Mouse (Mus musculus): ENCODE data around the gene Gm13289. TPM values are rescaled to one million over a fixed set of nuclear protein-coding genes. Genes with fewer than 3 reads are reported as not detected.
"Not testable (repeated sequence)": the region's sequence is repeated elsewhere in the genome, so short reads cannot be mapped to it uniquely, and the experiment has no call there.

Gene Gm13289
- polyA plus RNA-seq, 1 experiment from 2014 or later = not detected

- 68% methylated on average over 9 of the region's 9 CpGs for WGBS (ENCODE audit: insufficient replicate concordance)
- not testable (repeated sequence) for H3K4me2 ChIP-seq
Observed at GRCm38 (mm10) chr4:88758751-88759150, 18.0 kb upstream of the Gm13289 start.

GRCm38 (mm10) chr4:88759610-88760268 is 17.0 kb upstream of the Gm13289 start, which contains the start of gene Gm13283:
Gene Gm13283, plus strand, starts transcription at chr4:88760119.
- H3K4me3 ChIP-seq (replicated peaks) = peak within 1 kb of the TSS; percentile 46
- H3K9me3 ChIP-seq (replicated peaks); H3K9ac ChIP-seq; H3K4me1 ChIP-seq (replicated peaks); H3K27ac ChIP-seq (replicated peaks); H3K36me3 ChIP-seq (replicated peaks); H3K27me3 ChIP-seq; ATAC-seq (ENCODE audit: insufficient read depth): not testable (repeated sequence)
- WGBS (ENCODE audit: insufficient replicate concordance) = 14% methylated on average over 10 of the region's 14 CpGs
- peak within 1 kb of the TSS; percentile 67 for H3K4me2 ChIP-seq

More at GRCm38 (mm10) chr4:88758751-88759150, 18.0 kb upstream of the Gm13289 start:
- H3K27me3 ChIP-seq; H3K36me3 ChIP-seq (replicated peaks); ATAC-seq (ENCODE audit: insufficient read depth); H3K9me3 ChIP-seq (replicated peaks); H3K27ac ChIP-seq (replicated peaks); H3K4me3 ChIP-seq (replicated peaks); H3K9ac ChIP-seq; H3K4me1 ChIP-seq (replicated peaks): not testable (repeated sequence)

- not testable (repeated sequence) for H3K4me1 ChIP-seq (replicated peaks); H3K27ac ChIP-seq (replicated peaks); H3K9me3 ChIP-seq (replicated peaks); H3K27me3 ChIP-seq; H3K9ac ChIP-seq; H3K36me3 ChIP-seq (replicated peaks); ATAC-seq (ENCODE audit: insufficient read depth)
- 0% methylated on average over 27 of the region's 28 CpGs for WGBS (ENCODE audit: insufficient replicate concordance)
- Histone ChIP-seq H3K4me2 (peak overlapping the region; percentile 67), H3K4me3 (replicated peaks) (peak overlapping the region; percentile 46)
Observed at GRCm38 (mm10) chr4:88760431-88760830, 16.3 kb upstream of the Gm13289 start.

- not testable (repeated sequence) for H3K27ac ChIP-seq (replicated peaks); H3K4me1 ChIP-seq (replicated peaks); H3K27me3 ChIP-seq; H3K9me3 ChIP-seq (replicated peaks); ATAC-seq (ENCODE audit: insufficient read depth); H3K36me3 ChIP-seq (replicated peaks); H3K4me3 ChIP-seq (replicated peaks); H3K9ac ChIP-seq; H3K4me2 ChIP-seq
- 50% methylated on average over 6 of the region's 8 CpGs for WGBS (ENCODE audit: insufficient replicate concordance)
Observed at GRCm38 (mm10) chr4:88761776-88762175, 14.9 kb upstream of the Gm13289 start.

- not testable (repeated sequence) for H3K4me3 ChIP-seq (replicated peaks); H3K27me3 ChIP-seq; H3K9ac ChIP-seq; H3K27ac ChIP-seq (replicated peaks); H3K9me3 ChIP-seq (replicated peaks); H3K4me1 ChIP-seq (replicated peaks); ATAC-seq (ENCODE audit: insufficient read depth); H3K4me2 ChIP-seq; H3K36me3 ChIP-seq (replicated peaks)
- 33% methylated on average over 9 of the region's 9 CpGs for WGBS (ENCODE audit: insufficient replicate concordance)
Observed at GRCm38 (mm10) chr4:88762341-88762740, 14.4 kb upstream of the Gm13289 start.

GRCm38 (mm10) chr4:88763384-88764018 is 13.2 kb upstream of the Gm13289 start:
- not testable (repeated sequence) for H3K9ac ChIP-seq; H3K9me3 ChIP-seq (replicated peaks); ATAC-seq (ENCODE audit: insufficient read depth); H3K27me3 ChIP-seq; H3K4me1 ChIP-seq (replicated peaks); H3K27ac ChIP-seq (replicated peaks); H3K36me3 ChIP-seq (replicated peaks)
- peak overlapping the region; percentile 65 for H3K4me2 ChIP-seq
- H3K4me3 ChIP-seq (replicated peaks) = peak overlapping the region; percentile 48
- WGBS (ENCODE audit: insufficient replicate concordance) = 2% methylated on average over 38 of the region's 42 CpGs

- no CpG with 5 or more reads among the region's 32 CpGs for WGBS (ENCODE audit: insufficient replicate concordance)
- not testable (repeated sequence) for H3K4me1 ChIP-seq (replicated peaks)
Observed at GRCm38 (mm10) chr4:88773534-88773933, 3.2 kb upstream of the Gm13289 start, which contains the start of gene Gm13290. Gene Gm13290, plus strand, starts transcription at chr4:88773834.

GRCm38 (mm10) chr4:88779550-88779949 is 2.8 kb downstream of the Gm13289 start, which contains the start of gene Gm13272:
Gene Gm13272, plus strand, starts transcription at chr4:88779850.
- ATAC-seq (ENCODE audit: insufficient read depth); H3K4me3 ChIP-seq (replicated peaks); H3K9ac ChIP-seq; H3K4me2 ChIP-seq; H3K27me3 ChIP-seq; H3K4me1 ChIP-seq (replicated peaks); H3K27ac ChIP-seq (replicated peaks); H3K36me3 ChIP-seq (replicated peaks); H3K9me3 ChIP-seq (replicated peaks): not testable (repeated sequence)
- WGBS (ENCODE audit: insufficient replicate concordance) = no CpG with 5 or more reads among the region's 29 CpGs

More at GRCm38 (mm10) chr4:88773534-88773933, 3.2 kb upstream of the Gm13289 start, which contains the start of gene Gm13290:
- not testable (repeated sequence) for H3K4me2 ChIP-seq; H3K9me3 ChIP-seq (replicated peaks); H3K27me3 ChIP-seq; H3K27ac ChIP-seq (replicated peaks); H3K9ac ChIP-seq; ATAC-seq (ENCODE audit: insufficient read depth); H3K4me3 ChIP-seq (replicated peaks); H3K36me3 ChIP-seq (replicated peaks)

- not testable (repeated sequence) for H3K27ac ChIP-seq (replicated peaks); H3K36me3 ChIP-seq (replicated peaks); H3K9me3 ChIP-seq (replicated peaks); ATAC-seq (ENCODE audit: insufficient read depth); H3K27me3 ChIP-seq; H3K4me3 ChIP-seq (replicated peaks); H3K9ac ChIP-seq; H3K4me1 ChIP-seq (replicated peaks); H3K4me2 ChIP-seq
- 49% methylated on average over 16 of the region's 18 CpGs for WGBS (ENCODE audit: insufficient replicate concordance)
Observed at GRCm38 (mm10) chr4:88780320-88780719, 3.6 kb downstream of the Gm13289 start.

GRCm38 (mm10) chr4:88781831-88782230 is 5.1 kb downstream of the Gm13289 start, which contains the start of gene Ifnz:
Gene Ifnz, plus strand, starts transcription at chr4:88782131.
- not testable (repeated sequence) for H3K36me3 ChIP-seq (replicated peaks); H3K27ac ChIP-seq (replicated peaks); H3K9ac ChIP-seq; H3K27me3 ChIP-seq; H3K9me3 ChIP-seq (replicated peaks); H3K4me1 ChIP-seq (replicated peaks); ATAC-seq (ENCODE audit: insufficient read depth)
- H3K4me3 ChIP-seq (replicated peaks) = peak within 1 kb of the TSS; percentile 24; the same call in 1 of the 2 replicates
- peak within 1 kb of the TSS; percentile 54 for H3K4me2 ChIP-seq
- 4% methylated on average over 4 of the region's 7 CpGs for WGBS (ENCODE audit: insufficient replicate concordance)

- peak overlapping the region; percentile 54 for H3K4me2 ChIP-seq
- H3K36me3 ChIP-seq (replicated peaks); H3K27ac ChIP-seq (replicated peaks); H3K9ac ChIP-seq; H3K9me3 ChIP-seq (replicated peaks); H3K4me1 ChIP-seq (replicated peaks); ATAC-seq (ENCODE audit: insufficient read depth); H3K27me3 ChIP-seq: not testable (repeated sequence)
- H3K4me3 ChIP-seq (replicated peaks) = peak overlapping the region; percentile 24; the same call in 1 of the 2 replicates
- WGBS (ENCODE audit: insufficient replicate concordance) = 0% methylated on average over 13 of the region's 31 CpGs
Observed at GRCm38 (mm10) chr4:88782335-88782734, 5.6 kb downstream of the Gm13289 start.
